Mouse (Mus musculus) frontal cortex, postnatal 25 days (tissue): ENCODE results near the gene Car5a.
A peak's percentile ranks its signal among the peaks of the same experiment; 100 is the strongest.

Experiments used
- DNase-seq, 2 experiments: peaks; one replicate each; pipeline ENCODE4 v3.0.0; 2022; ENCODE audit warnings: low spot score in 2 of 2

Gene Car5a

GRCm38 (mm10) chr8:121934923-121935322, 9.8 kb downstream of the Car5a start:
- DNase-seq: no peak

GRCm38 (mm10) chr8:121934506-121934905, 10.2 kb downstream of the Car5a start:
- DNase-seq: no peak

GRCm38 (mm10) chr8:121932668-121933520, 11.8 kb downstream of the Car5a start:
- DNase-seq: no peak

- DNase-seq: no peak
These were observed 12.6 kb downstream of the Car5a start for GRCm38 (mm10) chr8:121932026-121932667.

- DNase-seq: no peak
These were observed 13.1 kb downstream of the Car5a start for GRCm38 (mm10) chr8:121931571-121931970.

GRCm38 (mm10) chr8:121930047-121930446, 14.7 kb downstream of the Car5a start:
- no peak for DNase-seq

GRCm38 (mm10) chr8:121927316-121927715, 17.4 kb downstream of the Car5a start:
- no peak for DNase-seq

GRCm38 (mm10) chr8:121926266-121926665, 18.4 kb downstream of the Car5a start:
- no peak for DNase-seq

- peak; percentile 73 to 76 for DNase-seq
These were observed 19.1 kb downstream of the Car5a start for GRCm38 (mm10) chr8:121925624-121926023.

GRCm38 (mm10) chr8:121924681-121925080, 20.0 kb downstream of the Car5a start:
- no peak for DNase-seq

GRCm38 (mm10) chr8:121922101-121922500, 22.6 kb downstream of the Car5a start:
- no peak for DNase-seq

- no peak for DNase-seq
These were observed 23.1 kb downstream of the Car5a start for GRCm38 (mm10) chr8:121921582-121921981.

- DNase-seq: no peak
These were observed 25.0 kb downstream of the Car5a start for GRCm38 (mm10) chr8:121919731-121920130.

- no peak for DNase-seq
These were observed 25.5 kb downstream of the Car5a start for GRCm38 (mm10) chr8:121919158-121919557.

- DNase-seq: no peak
These were observed 31.3 kb downstream of the Car5a start for GRCm38 (mm10) chr8:121913378-121913777.

- no peak for DNase-seq
These were observed 31.9 kb downstream of the Car5a start for GRCm38 (mm10) chr8:121912831-121913230.

GRCm38 (mm10) chr8:121911987-121912386, 32.7 kb downstream of the Car5a start:
- DNase-seq: no peak

GRCm38 (mm10) chr8:121911400-121911799, 33.3 kb downstream of the Car5a start:
- DNase-seq: no peak

- DNase-seq: peak; percentile 76 to 77
These were observed 35.0 kb downstream of the Car5a start for GRCm38 (mm10) chr8:121909663-121910062.

GRCm38 (mm10) chr8:121909148-121909541, 35.6 kb downstream of the Car5a start:
- no peak for DNase-seq

GRCm38 (mm10) chr8:121908378-121909147, 36.1 kb downstream of the Car5a start:
- no peak for DNase-seq

GRCm38 (mm10) chr8:121907587-121908248, 37.0 kb downstream of the Car5a start, which contains the start of gene Slc7a5:
Slc7a5 (minus strand) TSS chr8:121907694.
- peak; percentile 95 for DNase-seq
